Mouse (Mus musculus) liver (tissue): ENCODE measurements around the gene Esp34.

Experiments
- DNase-seq: peaks from one replicate; pipeline ENCODE4 v3.0.0-alpha.2; 2020; ENCODE audit warnings: mixed read lengths

The Esp34 gene

GRCm38 (mm10) chr17:38553892-38554291 is at the start of gene Esp34:
Gene Esp34 (plus strand): TSS chr17:38554192.
- DNase-seq, result no peak

- DNase-seq, result no peak
Observed at GRCm38 (mm10) chr17:38562527-38562926, 8.5 kb downstream of the Esp34 start.
